Mouse (Mus musculus) layer of hippocampus, adult 9-10 months (tissue): Measurements from ENCODE around the gene Ccdc159.

Experiments
- DNase-seq: peaks from one replicate; pipeline ENCODE4 v3.0.0; 2022; ENCODE audit warnings: low spot score

The Ccdc159 gene

DNA sequence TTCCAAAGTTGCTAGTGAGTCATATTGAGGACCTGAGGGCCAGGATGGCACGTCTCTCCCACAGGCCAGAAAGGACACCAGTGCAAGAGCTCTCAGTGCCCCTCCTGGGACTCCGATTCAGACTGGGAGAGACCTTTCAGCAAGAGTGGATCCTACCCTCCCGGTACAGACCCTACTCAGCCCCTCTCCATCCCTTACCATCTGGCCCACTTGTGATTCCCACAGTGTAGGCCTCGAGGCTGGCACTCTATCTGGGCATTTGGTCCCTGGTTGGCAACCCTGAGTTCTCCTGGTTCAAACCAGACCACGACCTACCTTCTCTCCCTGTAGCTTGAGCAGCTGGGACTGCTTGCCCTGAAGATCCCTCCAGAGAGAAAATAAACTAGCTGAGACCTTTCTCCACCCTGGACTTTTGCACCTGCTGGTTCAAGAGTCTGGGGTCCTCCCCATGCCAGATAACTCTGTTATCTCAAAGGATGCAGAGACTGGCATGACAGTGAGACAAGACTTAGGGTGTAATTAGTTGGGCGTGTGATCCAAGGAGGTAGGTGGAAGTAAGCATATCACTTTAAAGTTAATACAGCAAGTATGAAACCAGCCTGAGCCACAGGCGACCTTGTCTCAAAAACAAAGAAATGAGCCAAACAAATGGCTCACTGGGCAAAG, 8.3 kb downstream of the Ccdc159 start:
- no peak for DNase-seq

DNA sequence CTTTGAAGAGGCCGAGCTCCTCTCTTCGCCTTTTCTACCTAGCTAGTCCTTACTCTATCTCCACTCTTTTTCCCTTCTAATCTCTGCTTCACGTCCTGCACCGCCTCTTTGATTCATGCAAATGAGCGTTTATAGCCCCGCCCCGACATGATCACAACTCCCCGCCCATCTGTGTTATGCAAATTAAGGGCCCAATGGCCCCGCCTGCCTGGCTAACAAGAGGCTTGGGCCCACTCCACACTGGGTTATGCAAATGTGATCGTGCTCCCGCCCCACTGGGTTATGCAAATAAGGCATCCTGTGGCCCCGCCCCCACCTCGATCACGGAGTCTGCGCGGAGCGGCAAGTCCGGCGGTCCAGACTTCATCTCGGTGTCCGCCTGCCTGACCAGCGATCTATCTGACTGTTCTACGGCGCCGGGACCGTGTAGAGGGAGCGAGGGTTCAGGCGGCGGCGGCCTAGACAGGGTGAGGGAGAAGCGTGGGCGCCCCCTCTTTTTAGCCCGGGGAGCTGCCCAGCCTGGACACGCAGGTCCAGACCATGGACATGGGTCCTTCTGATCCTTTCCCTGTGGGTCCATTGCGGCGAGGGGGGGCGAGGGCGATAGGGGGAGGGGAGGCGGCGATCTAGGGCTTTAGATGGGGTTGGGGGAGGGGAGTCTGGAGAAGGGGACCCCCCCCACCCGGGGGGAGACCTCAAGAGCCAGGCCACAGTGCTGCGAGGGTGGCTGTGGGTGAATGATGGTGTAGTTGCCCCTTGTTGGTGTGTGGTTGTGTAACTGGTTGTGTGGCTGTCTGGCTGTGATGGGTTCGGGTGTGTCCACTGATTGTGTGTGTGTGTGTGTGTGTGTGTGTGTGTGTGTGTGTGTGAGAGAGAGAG, 9.7 kb downstream of the Ccdc159 start, which contains the start of gene Plppr2:
Plppr2 (plus strand) TSS at position 342 of the 879 bp plus-strand sequence.
- peak; percentile 96 for DNase-seq

DNA sequence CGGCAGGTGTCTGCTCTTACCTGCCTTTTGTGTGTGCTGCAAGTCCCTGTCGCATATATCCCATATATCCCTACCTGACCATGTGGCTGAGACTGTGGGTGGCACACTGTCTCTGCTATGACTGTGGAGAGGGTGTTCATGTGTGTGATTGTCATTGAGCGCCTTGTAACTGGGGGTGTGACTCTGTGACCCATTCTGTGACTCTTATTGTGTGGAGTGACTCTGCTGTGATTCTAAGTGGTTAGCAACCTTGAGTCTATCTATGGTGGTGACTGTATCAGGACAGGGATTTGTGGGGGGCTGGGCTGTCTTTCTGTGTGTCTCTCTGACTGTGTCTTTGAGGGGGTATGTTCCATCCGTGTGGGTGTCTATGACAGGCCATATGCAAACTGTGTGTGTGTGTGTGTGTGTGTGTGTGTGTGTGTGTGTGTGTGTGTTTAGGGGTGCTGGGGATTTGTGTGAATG, 10.5 kb downstream of the Ccdc159 start:
- DNase-seq = no peak

DNA sequence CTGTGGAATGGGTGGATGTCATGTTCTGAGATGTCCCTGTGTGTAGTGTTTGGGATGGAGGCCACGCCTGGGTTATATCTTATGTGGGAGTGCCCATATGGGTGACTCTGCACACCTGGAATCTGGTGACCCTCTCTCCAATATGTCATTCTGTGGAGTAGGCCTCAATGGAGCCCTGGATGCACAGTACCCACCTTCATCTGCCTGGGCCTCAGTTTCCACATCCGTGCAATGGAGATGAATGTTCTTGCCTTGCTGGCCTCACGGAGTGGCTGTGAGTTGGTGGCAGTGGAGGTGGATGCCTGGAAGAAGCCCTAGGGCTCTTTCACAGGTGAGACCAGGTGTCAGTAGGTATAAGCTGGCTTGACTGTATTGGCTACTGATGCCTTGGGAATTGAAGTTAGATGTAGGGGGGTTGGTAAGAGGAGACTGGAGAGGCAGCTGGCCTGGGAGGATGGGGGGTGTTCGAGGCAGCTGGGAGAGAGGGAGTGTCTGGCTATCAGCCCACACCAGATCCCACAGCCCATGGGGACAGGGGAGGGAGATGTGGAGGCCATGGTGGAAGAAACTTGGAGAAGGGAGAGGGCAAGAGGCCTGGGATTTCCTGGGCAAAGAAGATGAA, 11.1 kb downstream of the Ccdc159 start:
- no peak for DNase-seq

DNA sequence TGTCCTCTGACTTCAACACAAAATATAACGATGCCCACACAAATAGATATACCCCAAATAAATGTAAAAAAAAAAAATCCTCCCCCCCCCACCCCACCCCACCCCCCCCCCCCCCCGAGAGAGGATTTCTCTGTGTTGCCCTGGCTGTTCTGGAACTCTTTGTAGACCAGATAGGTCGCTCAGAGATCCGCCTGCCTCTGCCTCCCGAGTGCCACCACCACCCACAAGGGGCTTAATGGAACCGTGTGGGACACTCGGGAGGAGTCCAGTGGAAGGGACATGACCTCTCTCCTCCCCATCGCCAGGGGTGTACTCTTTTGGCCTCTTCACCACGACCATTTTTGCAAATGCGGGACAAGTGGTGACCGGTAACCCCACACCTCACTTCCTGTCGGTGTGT, 15.8 kb downstream of the Ccdc159 start:
- DNase-seq = no peak

DNA sequence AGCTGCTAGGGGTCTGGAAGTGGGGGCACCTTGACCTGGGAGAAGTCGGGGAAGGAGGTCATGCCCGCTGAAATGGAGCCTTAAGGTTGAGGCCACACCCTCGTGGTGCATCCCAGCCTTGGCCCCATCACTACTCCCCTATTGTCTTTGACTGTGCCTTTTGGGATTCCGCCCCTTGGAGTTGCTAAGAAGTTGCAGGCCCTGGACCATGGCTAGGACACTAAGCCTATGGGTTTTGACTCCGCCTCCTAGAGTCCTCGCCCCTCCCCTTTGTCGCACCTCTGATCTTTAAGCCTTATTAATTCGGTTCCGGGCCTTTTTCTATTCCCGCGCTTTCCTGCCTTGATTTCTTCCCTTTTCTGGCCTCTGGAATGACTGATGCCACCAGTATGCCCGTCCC, 16.4 kb downstream of the Ccdc159 start:
- DNase-seq = no peak

DNA sequence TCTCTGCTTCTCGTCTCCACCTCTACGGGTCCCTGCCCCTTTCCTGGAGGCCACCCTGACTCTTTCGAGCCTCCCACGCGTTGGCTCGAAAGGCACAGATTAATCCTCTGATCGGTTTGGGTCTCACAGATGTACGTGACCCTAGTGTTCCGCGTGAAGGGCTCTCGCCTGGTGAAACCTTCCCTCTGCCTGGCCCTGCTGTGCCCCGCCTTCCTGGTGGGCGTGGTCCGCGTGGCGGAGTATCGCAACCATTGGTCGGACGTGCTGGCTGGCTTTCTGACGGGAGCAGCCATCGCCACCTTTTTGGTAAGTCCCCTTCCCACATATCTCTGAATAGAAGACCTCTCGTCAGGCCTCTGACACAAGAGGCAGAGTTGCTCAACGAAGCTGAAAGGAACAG, 17.0 kb downstream of the Ccdc159 start:
- no peak for DNase-seq

DNA sequence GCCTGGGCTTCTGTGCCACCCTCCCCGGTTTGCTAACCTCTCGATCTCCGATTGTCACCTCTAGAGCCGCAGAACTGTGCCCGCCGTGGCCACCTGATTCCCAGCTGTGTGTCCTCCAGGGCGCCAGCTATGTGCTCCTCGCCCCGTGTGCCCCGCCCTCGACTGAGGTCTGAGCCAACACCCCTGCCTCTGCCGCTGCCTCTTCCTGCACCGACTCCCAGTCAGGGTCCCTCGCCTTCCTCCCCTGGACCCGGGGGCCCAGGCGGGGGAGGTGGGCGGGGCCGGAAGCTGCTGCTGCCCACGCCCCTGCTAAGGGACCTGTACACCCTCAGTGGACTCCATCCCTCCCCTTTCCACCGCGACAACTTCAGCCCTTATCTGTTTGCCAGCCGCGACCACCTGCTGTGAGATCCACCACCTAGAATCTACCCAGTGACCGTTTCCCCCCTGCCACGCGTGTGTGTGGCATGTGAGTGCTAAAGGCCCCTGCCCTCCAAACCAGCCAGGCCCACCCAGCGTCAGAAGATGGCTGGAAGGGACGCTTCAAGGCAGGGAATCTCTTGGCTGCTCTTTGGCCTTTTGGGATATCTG, 20.4 kb downstream of the Ccdc159 start:
- DNase-seq = no peak

DNA sequence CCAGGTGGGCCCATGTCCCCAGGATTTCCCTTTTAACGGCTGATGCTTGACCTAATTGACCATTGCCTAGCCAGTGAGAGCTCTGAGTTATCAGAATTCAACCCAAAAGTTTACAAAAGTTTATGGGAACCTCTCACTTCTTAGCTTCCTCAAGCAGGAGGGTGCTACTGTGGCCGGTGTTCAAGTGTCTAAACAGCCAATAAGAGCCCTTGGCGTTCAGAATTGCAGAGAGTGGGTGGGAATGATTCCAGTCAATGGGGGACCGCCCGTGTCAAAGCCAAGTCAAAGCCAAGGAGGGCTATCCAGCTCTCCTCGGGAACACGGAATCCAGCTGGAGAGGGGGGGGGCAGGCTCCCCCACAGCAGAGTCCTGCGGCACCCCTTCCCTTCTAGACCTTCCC, 20.9 kb downstream of the Ccdc159 start:
- DNase-seq = no peak

DNA sequence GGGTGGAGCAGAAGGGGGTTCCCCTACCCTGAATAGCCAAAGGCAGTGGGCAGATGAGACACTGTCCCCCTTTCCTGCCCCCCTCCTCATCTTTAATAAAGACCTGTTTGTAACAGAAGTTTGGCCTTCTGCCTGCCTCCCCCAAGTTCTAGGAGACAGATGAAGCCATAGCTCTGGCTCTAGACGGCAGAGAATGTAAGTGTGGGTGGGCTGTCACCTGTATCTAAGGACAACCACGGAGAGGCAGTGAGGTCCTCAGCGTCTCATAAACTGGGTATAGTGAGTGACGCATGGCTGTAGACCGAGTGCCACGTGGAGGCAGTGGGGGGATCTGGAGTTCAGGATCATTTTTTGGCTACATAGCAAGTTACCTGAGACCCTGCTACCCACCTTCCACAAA, 21.5 kb downstream of the Ccdc159 start:
- DNase-seq = no peak

DNA sequence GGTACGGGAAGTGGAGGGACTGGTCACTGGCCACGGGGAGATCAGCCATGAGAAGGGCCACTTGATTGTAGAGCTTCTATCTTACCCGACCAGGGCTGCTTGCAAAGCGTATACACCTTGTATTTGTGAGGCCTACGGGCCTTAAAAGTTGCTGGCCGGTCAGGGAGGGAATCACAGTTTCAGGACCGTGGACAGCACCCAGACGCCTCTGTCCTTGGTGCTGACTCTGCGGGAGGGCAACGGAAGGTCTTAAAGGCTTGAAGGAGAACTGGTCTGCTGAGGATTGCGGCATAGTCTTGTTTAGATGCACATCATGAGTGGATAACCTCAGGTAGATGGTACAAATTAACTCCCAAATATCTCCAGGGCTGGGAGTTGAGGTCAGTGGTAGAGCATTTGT, 23.1 kb downstream of the Ccdc159 start:
- DNase-seq = no peak

DNA sequence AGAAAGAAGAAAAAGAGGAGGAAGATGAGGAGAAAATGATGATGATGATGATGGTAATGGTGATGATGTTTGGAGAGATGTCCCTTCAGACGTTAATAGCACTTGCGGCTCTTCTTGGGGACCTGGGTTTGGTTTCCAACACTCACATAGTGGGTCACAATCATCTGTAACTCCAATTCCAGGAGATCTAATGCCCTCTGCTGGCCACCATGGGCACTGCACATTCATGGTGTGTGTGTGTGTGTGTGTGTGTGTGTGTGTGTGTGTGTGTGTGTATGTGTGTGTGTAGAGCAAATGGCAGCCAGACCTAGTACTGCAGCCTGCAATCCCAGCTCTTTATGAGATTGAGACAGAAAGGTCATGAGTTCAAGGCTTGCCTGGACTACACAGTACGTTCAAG, 24.7 kb downstream of the Ccdc159 start:
- no peak for DNase-seq

DNA sequence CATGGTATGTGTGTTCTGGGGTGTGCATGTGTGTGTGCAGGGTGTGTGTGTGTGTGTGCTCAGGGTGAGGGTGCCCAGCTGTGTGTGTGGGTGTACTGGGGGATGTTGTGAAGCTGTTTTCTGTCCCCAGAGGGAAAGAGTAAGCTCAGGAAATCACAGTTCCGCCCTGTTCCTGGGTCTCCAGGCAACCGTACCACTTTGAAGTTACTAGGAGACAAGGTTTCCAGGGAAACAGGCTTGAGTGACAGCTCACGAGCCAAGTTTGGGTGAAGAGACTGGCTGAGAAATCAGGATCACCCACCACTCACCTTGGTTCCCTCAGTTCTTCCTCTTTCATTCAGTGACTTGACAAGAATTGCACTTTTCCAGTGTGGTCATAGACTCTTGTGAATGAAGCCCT, 26.3 kb downstream of the Ccdc159 start:
- no peak for DNase-seq

DNA sequence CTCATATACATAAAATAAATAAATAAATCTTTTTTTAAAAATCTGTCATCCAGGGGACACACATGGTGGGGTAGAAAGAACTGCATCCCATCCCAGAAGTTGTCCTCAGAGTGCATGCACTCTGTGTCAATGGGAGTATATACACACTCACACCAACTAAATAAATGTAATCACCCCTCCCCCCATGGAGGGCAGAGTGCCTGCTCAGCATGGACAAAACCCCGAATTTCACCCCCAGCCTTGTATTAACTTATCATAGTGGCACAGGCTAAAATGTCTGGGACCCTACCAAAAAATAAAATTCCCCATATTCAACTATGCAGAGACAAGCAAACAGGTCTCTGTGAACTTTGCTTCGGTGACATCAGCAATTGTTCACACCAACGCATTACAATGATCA, 27.4 kb downstream of the Ccdc159 start:
- DNase-seq = no peak

DNA sequence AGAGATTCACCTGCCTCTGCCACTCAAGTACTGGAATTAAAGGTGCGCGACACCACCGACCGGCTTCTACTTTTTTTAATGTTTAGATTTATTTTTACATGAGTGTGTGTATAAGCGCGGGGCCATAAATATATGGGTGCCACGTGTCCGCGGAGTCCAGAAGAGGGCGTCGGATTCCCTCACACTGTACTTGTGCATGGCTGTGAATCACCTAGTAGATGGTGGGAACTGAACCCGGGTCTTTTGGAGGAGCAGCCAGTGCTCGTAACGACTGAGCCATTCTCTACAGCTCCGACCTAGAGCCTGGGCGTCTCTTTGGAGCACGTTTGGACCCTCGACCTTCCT, 27.9 kb downstream of the Ccdc159 start:
- no peak for DNase-seq

DNA sequence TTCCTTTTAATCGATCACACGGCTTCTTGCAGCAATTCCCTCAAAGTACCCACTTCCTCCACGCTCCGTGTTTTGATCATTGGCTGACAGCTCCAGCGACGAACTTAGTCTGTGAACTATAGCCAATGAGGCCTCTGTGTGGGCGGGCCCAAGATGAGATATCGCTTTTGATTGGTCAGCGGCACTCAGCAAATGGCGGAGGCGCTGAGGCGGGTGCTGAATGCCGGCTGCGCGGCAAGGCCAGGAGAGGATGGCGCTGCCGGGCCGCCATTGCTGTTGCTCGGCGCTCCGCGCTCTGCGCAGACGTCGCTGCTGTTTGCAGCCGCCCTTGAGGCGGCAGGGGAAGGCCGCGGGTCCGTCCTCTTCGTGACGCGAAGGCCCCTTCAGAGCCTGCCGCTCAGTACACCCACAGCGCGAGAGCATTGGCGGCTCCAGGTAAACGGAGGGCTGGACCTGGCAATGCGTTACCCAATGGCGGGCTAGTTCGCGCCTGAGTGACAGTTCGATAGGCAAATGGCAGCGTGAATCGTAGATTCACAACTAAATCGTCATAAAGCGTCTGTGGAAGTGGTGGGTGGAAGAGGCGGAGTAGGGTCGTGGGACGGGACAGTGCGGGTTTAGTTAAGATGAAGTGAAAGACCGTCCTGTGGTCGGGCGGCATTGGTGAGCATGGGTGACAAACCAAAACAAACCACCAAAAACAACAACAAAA, 28.5 kb downstream of the Ccdc159 start, which contains the start of gene Swsap1:
Swsap1 (plus strand) TSS at position 186 of the 712 bp plus-strand sequence.
- DNase-seq = peak; percentile 100

DNA sequence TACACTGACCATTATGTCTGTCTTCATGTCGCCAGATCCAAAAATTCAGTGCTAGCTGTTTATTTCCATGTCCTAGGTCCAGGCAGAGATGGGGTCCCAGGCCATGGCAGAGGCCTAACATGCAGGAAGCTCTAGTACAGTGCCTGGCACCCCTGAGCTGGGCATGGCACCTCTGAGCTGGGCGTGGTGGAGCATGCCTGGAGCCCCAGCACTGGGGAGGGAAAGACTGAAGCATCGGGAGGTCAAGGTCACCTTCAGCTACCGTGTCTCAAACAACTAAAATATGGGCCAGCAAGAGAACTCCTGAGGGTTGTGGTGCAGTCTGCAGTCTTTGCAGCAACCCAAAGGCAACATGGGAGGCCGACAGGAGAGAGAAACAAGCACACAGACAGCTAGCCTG, 31.1 kb downstream of the Ccdc159 start:
- DNase-seq = no peak

DNA sequence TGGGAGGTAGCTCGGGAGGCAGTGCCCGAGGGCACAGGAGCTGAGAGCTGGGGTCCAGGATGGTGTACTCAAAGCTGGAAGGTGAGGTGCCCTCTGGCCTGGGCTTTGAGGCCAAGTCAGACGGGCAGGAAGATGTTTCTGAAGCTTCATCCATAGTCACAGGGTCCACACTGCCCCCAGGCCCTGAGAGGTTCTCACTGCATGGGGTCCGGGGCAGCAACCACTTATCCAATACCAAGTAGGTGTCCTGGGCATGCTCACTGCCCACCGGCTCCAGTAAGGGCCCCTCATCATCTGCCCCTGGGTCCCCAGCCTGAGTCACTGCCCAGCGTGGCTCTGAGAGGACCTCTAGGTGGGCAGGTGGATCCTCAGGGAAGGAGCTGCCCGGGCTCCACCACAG, 32.0 kb downstream of the Ccdc159 start:
- no peak for DNase-seq

DNA sequence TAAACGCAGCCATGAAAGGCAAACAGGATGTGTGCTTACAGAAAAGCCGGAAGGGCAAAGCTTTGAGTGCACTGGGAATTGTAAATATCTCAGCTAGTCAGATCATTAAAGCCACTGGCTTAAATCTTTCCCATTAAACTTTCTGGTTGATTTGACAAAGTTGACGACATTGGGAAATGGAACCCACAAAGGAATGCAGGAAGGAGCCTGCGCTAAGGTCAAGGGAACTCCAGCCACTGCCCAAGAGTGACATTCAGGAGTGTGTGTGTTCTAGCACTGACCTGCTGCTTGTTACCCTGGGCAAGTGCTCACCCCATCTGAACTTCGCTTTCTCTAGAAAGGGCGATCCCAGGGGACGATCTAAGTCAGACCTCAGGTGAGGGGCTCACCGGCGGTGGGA, 32.9 kb downstream of the Ccdc159 start:
- no peak for DNase-seq

DNA sequence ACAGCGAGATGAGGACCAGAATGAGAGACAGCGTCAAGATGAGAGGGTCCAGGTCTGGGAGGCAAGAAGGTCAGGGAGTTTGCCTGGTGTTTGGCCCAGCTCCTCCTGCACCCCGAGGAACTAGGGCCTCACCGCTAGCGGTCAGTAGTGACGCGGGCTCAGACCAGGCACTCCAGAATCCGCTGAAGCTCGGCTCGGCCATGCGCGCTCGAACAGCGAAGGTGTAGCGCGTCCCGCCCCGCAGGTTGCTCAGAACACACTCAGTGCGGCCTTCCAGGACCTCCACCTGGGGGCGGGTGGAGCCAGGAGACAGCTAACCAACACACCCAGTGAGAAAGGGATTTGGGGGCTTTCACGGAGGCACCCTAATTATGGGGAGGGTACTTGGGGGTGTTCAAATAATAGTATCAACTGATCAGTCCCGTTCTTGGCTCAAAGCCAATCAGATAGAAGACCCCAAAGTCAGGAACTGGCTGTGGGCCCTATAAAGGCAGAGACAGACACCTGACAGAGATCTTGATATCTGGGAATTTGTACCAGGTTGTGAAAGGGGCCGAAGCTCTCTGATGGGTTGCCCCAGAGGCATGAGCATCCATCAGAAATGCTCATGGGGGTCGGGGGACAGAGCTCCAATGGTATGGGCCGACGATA, 33.4 kb downstream of the Ccdc159 start:
- DNase-seq = no peak

DNA sequence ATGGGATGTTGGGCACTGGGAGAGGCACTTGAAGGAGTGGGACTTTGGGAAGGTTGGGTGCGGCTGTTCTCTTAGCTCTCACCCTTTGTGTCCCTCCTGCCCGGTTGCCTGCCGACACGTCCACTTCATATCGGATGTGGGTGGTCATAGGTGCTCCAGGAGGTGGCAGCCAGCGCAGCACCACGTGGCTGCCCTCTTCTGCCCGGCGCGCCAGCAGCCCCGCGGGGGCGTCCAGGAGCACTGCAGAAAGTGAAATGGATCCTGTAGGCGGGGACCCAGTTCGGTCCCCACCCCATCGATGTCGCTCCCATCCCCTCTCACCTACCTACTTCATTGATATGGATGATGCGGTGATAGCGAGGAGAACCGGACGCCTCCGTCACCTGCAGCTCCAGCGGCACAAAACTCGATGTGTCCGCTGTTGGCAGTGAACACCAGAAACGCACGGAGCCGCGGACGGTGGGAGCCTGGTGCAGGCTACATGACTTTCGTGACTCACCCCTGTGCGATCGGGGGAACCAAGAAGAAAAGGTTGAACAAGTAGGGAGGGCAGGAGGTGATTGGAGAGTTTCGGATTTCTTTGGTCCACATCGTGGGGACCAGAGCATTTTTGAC, 34.2 kb downstream of the Ccdc159 start:
- no peak for DNase-seq
